Mouse (Mus musculus) hindbrain, embryonic 15.5 days (tissue): ENCODE measurements around the gene Trim25. TPM values are rescaled to one million over a fixed set of nuclear protein-coding genes. Genes with fewer than 3 reads are reported as not detected.

Experiments used
- ATAC-seq: fragments of 200-750 bp; cut with Nextera tagmentation; 2 replicates; pipeline ENCODE4 v1.8.0; 2017; ENCODE audit warnings: low read depth, moderate number of reproducible peaks, moderate TSS enrichment; ENCODE audit not compliant: low FRiP score
- H3K27ac ChIP-seq: fragments of 300-500 bp; sonication (generic); replicated peaks from 2 replicates; pipeline ENCODE4 v1.5.1; 2015; ENCODE audit warnings: mild to moderate bottlenecking, inconsistent platforms
- H3K27me3 ChIP-seq: fragments of 300-500 bp; sonication (generic); 2 replicates; pipeline ENCODE4 v1.6.1; 2015; ENCODE audit warnings: control low read depth, inconsistent platforms
- H3K36me3 ChIP-seq: fragments of 300-500 bp; sonication (generic); 2 replicates; pipeline ENCODE4 v1.6.1; 2015; ENCODE audit warnings: control low read depth, inconsistent platforms
- H3K4me1 ChIP-seq: fragments of 300-500 bp; sonication (generic); replicated peaks from 2 replicates; pipeline ENCODE4 v1.6.1; 2015; ENCODE audit warnings: control low read depth, inconsistent platforms
- H3K4me2 ChIP-seq: fragments of 300-500 bp; sonication (generic); 2 replicates; pipeline ENCODE4 v1.6.1; 2015; ENCODE audit warnings: moderate library complexity, mild to moderate bottlenecking, inconsistent platforms
- H3K4me3 ChIP-seq: fragments of 300-500 bp; sonication (generic); 2 replicates; pipeline ENCODE4 v1.5.1; 2015; ENCODE audit warnings: mild to moderate bottlenecking, inconsistent platforms
- H3K9ac ChIP-seq: fragments of 300-500 bp; sonication (generic); 2 replicates; pipeline ENCODE4 v1.6.1; 2015; ENCODE audit warnings: inconsistent platforms
- H3K9me3 ChIP-seq: fragments of 300-500 bp; sonication (generic); 2 replicates; pipeline ENCODE4 v1.6.1; 2016; ENCODE audit warnings: control low read depth, inconsistent platforms
- WGBS: fragments of 180-500 bp; shearing (Covaris S2); methylation state at CpG from one replicate; pipeline ENCODE4 v1.1.7; 2015; 5-methylcytosine and 5-hydroxymethylcytosine counted together
- polyA plus RNA-seq: library from polyadenylated mRNA; unstranded; fragments of >200 nt; fragmentation: Nextera tagmentation; extraction: Ambion mirVana; gene quantifications from 2 replicates; pipeline ENCODE4 v1.2.1, GENCODE M21; 2015

The Trim25 gene
- polyA plus RNA-seq, 1 experiment from 2014 or later, result 5.1 TPM

- WGBS, result 97% methylated on average over 14 of the region's 14 CpGs
- no peaks in the 10 kb centered on the region for H3K9me3 ChIP-seq
- ATAC-seq, result no peak
- H3K4me3 ChIP-seq, result no peak overlapping the region
- no peaks in the 10 kb centered on the region for H3K4me1 ChIP-seq
- no peak overlapping the region for H3K4me2 ChIP-seq
- H3K27ac ChIP-seq, result no peak overlapping the region
- no peak overlapping the region for H3K9ac ChIP-seq
- no peaks in the 10 kb centered on the region for H3K27me3 ChIP-seq
- no peaks in the 10 kb centered on the region for H3K36me3 ChIP-seq
Measured at GRCm38 (mm10) chr11:89068649-89069048, 69.5 kb downstream of the Trim25 start.

GRCm38 (mm10) chr11:89069303-89069702 lies 70.1 kb downstream of the Trim25 start:
- Histone ChIP-seq H3K4me2 (no peak overlapping the region), H3K27ac (no peak overlapping the region), H3K9ac (no peak overlapping the region), H3K27me3 (no peaks in the 10 kb centered on the region), H3K9me3 (no peaks in the 10 kb centered on the region), H3K36me3 (no peaks in the 10 kb centered on the region), H3K4me3 (no peak overlapping the region), H3K4me1 (no peaks in the 10 kb centered on the region)
- no peak for ATAC-seq
- 26% methylated on average over 6 of the region's 6 CpGs for WGBS

Other genes with a start within 250 kb of the Trim25 start
- gene Akap1, start 134.8 kb upstream of the Trim25 start, polyA plus RNA-seq, result 28.3 and 29.5 TPM in 2 replicates
- 33.6 and 33.8 TPM in 2 replicates for gene Scpep1, start 43.9 kb upstream of the Trim25 start, polyA plus RNA-seq
- gene Elobl, start 32.4 kb upstream of the Trim25 start, polyA plus RNA-seq, result not detected in 2 replicates
- 29.7 and 29.8 TPM in 2 replicates for gene Coil, start 29.1 kb upstream of the Trim25 start, polyA plus RNA-seq
- gene Dgke, start 67.5 kb downstream of the Trim25 start, polyA plus RNA-seq, result 17.2 and 17.3 TPM in 2 replicates
- not detected in 2 replicates for gene Gm525, start 74.5 kb downstream of the Trim25 start, polyA plus RNA-seq